Mouse (Mus musculus): ENCODE measurements around the gene Lck.

DNA sequence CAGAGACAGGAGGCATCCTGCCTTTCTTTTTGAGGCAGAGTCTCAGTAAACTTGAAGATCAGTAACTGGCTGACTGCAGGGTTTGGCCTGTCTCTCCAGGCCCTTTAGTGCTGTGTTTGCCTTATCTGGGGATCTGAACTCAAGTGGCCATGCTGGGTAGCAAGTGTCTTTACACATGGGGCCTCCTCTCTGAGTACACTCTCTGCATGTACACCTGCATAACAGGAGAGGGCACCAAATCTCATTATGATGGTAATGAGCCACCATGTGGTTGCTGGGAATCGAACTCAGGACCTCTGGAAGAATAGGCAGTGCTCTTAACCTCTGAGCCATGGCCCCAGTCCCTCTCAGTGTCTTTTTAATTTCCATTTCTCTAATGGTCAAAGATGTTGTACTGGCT is 8.8 kb upstream of the Lck start:
- TF ChIP-seq CTCF (conservative IDR thresholded peaks at IDR 0.05; ENCODE audit: low read length) = peak; percentile 33
- no peak for TF ChIP-seq NANOG (IDR thresholded peaks at IDR 0.05; ENCODE audit: borderline replicate concordance, low read length)

Data from E14TG2a.4 (cell line).